Mouse (Mus musculus) spleen, postnatal 4 days (tissue): ENCODE data around the gene Plcd3.

ENCODE experiments used
- DNase-seq, 2 experiments: peaks; one replicate each; pipeline ENCODE4 v3.0.0; 2022; ENCODE audit warnings: low spot score in 2 of 2

Plcd3 gene

DNA sequence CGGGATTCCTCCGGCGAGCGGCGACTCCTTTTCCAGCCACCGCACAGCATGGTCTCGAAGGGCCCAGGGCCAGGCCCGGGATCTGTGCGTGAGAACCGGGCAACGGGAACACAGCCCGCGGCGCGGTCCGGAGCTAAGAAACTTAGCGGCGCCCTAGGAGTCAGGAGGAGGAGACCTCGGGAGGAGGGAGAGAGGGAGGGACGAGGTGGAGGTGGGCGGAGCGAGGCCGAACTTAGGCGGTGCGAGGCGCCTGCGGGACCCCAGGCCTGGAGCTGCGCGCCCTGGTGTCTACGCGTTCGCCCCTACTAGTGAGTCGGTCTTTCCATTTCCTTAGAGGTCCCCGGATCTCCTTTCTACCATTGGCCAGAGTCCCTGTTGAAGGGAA, at the start of gene Plcd3, which contains the start of gene Acbd4:
Gene Plcd3 (minus strand): TSS at position 178 of the 385 bp plus-strand sequence.
Gene Acbd4 (plus strand): TSS at position 202 of the 385 bp plus-strand sequence.
- DNase-seq: peak; percentile 57 to 77

DNA sequence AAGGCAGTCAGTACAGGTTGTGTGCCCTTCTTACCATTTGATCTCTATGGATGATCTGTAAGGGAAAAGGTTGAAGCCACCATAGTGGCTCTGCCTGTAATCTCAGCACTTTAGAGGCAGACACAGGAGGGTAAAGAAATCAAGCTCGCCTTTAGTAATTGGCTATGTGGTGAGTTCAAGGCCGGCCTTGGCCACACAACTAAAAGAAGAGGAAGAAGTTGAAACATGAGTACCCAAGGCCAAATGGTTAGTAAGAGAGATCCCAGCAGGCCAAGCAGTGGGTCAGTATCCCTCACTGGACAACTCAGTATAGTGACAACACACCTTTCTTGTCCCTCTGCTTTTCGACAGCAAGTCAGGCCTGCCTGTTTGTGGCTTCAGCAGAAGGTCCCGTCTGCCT, 48.3 kb upstream of the Plcd3 start:
- no peak for DNase-seq

- no peak for DNase-seq
Measured at GRCm38 (mm10) chr11:103147766-103148165, 46.3 kb upstream of the Plcd3 start.

DNA sequence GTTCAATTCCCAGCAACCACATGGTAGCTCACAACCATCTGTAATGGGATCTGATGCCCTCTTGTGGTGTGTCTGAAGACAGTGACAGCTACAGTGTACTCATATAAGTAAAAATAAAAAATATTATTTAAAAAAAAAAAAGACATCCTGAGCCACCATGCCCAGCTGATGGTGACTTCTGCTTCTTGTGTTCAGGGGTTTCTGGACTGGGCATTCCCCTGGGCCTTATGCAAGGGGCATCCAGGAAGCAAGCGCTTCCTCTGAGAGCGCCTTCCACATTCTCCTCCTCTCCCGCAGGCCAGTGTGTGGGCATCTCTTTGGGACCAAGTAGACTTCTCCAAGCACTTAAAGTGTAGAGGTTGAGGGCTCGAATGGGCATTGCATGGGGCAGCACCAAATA, 44.9 kb upstream of the Plcd3 start:
- no peak for DNase-seq

DNA sequence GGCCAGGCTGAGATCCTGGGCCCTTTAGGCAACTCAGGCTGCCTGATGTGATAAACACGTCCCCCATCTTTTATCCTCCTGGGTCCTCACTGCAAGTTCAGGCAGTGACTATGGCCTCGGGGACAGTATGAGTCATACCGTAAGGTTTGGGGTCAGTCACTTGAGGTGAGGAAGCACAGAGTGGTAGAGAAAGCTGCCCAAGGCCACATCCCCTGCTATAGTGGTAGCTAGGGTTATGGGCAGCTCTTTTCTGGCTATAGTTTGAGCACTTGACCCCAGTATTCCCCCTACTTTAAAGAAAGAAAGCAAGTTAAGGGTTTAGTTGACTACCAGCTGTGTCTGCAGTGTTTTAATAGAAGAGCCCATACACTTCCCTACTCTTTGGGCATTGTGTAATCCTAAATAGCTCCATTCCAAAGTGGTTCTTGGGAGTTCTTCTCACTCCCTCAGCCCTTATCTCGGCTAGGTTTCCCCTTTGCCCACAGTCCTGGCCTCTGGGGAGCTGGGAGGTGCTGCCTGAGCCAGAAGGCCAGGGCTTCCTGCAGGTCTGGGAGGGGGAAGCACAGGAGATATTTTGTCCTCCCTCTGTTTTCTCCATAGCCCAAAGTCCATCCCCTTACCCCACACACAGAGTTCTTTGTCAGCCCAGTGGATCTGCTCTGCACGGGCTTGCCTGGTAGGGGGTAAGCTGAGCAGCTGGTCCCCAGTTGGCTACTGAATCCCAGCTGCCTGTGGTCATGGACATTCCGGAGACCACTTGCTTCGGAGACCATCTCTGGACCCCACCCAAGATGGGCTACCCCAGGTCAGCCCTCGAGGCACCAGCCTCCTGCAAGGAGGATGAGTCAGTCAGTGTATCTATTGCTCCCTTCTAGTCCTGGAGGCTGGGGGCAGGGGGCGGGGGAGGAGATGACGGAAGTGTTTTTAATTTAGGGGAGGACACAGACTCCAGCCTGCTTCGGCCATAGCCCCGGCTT, 43.1 kb upstream of the Plcd3 start:
- DNase-seq: no peak

- DNase-seq: peak in 1 of 2 experiments; percentile 42
Measured at GRCm38 (mm10) chr11:103142441-103143182, 41.2 kb upstream of the Plcd3 start.

DNA sequence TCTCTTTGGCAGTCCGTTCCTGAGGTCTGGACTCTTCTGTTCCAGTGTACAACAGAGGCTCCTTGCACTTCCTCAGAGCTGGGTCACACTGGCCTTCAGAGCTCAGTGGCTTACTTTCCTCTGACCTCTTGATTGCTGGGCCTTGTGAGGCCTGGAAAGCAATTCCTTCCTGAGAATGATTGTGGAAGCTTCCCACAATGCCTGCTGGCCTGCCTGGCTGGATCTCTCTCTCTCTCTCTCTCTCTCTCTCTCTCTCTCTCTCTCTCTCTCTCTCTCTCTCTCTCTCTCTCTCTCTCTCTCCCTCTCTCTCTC, 40.4 kb upstream of the Plcd3 start:
- no peak for DNase-seq

DNA sequence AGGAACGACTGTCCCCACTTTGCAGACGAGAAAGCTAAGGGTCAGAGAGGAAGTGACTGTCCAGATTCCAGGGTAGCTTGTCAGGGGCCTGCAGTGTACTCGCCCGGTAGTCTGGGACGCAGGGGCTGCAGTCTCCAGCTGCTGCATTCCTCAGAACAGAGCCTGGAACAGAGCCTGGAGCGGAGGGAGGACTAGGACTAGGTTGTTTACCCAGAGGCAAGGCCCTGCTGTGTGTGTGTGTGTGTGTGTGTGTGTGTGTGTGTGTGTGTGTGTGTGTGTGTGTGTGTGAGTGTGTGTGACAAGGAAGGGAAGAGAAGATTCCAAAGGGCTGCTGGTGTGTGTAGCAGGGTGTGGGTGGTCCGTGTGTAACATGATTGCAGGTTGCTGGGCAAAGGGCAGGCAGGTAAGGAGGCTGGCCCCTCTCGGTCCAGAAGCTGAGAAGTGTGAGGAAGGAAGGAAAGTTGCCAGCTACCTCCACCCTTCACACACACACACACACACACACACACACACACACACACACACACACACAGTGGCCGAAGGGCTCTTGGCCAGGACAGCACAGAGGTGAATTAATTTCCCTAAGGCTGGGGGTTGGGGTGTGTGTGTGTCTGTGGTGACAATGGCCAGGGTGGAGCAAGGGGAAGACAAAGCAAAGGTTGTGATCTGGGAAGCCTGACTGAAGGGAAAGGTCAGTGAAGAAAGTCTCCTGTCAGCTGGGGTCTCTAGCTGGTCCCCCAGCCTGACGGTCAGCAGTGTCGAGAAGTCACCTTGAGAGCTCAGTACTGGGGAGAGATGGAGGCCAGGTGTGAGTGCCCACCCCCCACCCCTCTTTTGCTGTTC, 39.9 kb upstream of the Plcd3 start:
- no peak for DNase-seq

DNA sequence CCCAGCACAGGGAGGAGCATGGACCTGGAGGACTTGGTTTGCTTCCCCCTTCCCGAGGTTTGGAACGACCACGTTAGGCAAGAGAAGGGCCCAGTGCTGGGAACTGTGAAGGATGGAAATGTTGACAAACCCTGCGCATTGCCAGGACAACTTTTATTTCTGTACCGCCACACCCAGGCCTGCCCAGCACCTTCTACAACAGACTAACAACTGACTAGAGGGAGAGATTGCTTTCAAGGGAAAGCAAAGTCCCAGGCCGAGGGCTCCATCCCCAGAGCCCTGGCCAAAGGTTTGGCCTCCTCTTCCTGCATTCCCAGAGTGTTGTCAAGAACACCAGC, 39.3 kb upstream of the Plcd3 start:
- DNase-seq: no peak

DNA sequence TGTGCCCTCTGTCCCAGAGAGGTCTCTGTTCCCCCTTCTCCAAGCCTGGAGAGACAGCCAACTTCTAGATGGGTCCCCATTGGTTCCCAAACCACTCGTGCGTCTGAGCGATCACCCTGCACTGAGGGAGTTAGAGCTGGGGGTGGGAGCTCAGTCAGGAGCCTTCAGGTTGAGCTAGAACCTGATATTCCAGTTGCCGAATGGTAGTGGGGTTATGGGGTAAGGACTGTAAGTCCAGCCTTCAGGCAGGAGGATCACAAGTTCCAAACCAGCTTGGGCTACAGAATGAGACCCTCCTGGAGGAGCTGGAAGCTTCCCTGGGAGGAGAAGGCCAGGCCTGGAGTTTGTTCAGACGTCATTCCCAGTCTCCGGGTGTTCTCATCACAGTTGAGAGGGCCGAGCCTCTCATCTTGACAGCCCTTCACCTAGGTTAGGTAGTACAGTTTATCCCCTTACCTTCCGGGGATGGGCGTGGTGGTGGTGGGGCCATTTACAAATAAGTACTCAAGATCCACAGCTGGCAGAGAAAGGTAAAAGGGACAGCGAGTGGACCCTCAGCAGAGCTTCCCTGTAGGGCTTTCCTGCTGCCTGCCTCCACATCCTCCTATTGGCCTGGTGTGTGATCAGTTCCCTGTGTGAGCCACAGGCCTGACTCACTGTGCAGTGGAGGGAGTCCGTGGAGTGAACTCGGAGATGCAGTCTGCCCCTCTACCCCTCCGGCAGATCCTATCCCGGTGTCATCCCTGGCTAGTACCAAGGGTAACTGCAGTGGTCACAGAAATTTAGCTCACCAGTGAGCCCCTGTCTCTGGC, 38.7 kb upstream of the Plcd3 start:
- no peak for DNase-seq

GRCm38 (mm10) chr11:103136039-103136577, 34.6 kb upstream of the Plcd3 start:
- DNase-seq: no peak

GRCm38 (mm10) chr11:103134221-103134620, 32.8 kb upstream of the Plcd3 start:
- no peak for DNase-seq

DNA sequence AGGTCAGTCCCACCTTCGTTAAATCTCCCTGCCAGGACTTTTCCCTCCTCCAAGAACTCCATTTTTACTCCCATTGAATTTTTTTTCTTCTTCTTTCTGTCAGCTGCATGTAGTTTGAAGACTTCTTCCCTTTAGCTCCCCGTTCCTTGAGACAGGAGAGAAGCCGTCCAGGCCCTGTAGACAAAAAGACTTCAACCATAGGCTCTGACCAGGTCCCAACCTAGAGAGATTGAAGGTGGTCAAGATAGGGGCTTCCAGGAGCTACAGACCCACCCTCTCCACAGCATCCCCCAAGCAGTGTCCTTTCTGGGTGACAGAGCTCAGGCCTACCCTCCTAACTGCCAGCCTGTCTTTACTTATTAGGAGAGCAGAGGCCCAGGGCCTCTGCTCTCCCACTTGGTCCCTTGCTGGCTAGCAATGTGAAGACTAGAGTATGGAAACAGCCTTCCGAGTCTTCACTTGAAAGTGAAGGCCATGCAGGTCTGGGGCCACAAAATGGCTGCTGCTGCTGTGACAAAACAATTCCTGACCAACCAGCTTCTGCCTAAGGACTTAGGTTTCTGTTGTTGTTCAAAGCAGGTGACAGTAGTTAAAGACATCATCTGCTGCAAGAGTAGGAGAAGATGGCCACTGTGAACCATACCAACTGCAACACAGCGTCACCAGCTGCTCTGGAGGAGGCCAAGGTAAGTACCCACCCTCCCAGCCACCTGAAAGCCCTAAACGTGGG, 32.2 kb upstream of the Plcd3 start:
- no peak for DNase-seq

DNA sequence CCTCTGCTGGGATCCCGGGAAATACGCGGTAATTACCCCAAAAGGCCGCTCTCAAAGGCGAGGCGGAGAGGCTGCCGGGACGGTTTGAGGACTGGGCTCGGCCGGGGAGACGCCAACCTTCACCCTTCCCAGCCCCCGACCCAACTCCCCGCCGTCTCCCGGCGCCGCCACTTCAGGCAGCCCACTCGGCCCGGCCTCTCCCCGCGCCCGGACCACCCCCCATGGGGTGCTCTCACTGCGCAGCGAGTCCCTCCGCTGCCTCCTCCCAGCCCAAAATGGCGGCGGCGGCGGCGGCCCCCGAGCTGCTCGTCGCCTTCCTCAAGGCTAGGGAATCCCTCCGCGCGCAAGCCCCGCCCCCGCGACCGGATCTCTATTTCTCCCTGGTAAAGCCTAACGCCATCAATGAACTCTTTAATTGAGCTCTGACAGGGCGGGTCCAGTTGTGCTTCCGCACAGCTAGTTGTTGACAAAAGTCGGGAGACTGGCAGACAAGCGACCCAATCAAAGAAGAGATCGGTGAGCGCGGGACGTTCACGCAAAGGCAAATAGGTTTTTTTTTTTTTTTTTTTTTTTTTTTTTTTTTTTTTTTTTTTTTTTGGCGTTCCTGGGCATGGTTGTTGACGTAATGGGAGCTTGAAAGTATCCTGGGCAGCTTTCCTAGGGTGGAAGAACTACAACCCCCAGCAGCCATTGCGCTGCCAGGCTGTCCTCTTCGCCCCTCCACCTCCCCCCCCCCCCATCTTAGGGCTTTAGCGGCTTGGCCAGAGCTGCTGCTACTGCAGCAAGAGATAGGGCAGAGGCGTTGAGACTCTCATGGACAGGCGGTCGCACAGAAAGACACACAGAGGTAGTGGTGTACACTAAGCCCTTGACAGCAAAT, 31.4 kb upstream of the Plcd3 start:
- peak; percentile 100 for DNase-seq

GRCm38 (mm10) chr11:103131701-103132575, 30.5 kb upstream of the Plcd3 start, which contains the start of gene Hexim2:
Gene Hexim2, plus strand, starts transcription at chr11:103132429.
- DNase-seq: peak; percentile 55 to 87

DNA sequence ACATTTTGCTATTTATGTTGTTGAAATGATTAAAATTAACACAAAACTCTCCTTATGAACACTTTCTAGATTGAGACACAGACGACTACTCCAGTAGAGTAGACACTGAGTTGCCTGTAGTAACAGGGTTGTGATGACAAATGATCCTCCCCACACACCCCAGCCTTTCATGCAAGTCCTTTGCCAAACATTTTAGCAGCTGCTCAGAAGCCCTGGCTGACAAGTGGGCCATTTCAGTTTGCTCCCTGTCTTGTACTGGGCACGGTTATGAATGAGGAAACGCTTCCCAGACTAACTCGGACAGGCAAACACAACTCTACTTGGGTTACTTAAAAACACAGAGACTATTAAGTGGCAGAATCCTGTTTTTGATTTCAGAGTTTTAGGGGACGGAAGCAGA, 18.9 kb upstream of the Plcd3 start:
- DNase-seq: no peak

DNA sequence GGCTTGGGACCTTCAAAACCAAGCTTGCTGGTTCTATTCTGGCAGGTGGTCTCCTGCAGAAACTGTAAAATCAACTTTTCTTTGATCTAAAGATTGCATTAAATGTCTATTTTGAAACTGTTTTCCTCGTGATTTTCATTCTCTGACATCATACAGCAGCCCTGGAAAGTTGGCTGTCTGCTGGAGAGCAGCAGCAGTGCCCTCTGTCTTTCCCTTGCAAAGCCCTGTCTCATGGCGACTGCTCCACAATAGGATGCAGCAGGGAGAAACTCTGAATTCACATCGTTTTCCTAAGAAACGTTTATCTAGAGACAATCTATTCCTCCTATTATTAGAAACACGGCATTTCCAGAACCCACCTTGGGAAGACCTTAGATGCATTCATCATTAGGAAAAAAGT, 18.2 kb upstream of the Plcd3 start:
- DNase-seq: no peak

- DNase-seq: no peak
Measured at GRCm38 (mm10) chr11:103118866-103119265, 17.4 kb upstream of the Plcd3 start.
